Mouse (Mus musculus) forebrain, embryonic 11.5 days (tissue): Measurements from ENCODE around the gene Gm14399. TPM values are rescaled to one million over a fixed set of nuclear protein-coding genes. Genes with fewer than 3 reads are reported as not detected.
"Not testable (repeated sequence)": the region's sequence is repeated elsewhere in the genome, so short reads cannot be mapped to it uniquely, and the experiment has no call there.

Experiments used
- ATAC-seq: fragments of 200-750 bp; cut with Nextera tagmentation; replicated peaks from 2 replicates; pipeline ENCODE4 v1.8.0; 2017; ENCODE audit warnings: moderate TSS enrichment; ENCODE audit not compliant: low FRiP score
- DNase-seq: peaks from one replicate; pipeline ENCODE4 v3.0.0-alpha.2; 2017; ENCODE audit warnings: low spot score
- H3K27ac ChIP-seq: fragments of 300-500 bp; sonication (generic); 2 replicates; pipeline ENCODE4 v1.5.1; 2014; ENCODE audit warnings: low read depth, low read length
- H3K27me3 ChIP-seq: fragments of 300-500 bp; sonication (generic); 2 replicates; pipeline ENCODE4 v1.6.1; 2014; ENCODE audit warnings: mild to moderate bottlenecking, low read length, mixed read lengths; ENCODE audit not compliant: control insufficient read depth, insufficient read depth
- H3K36me3 ChIP-seq: fragments of 300-500 bp; sonication (generic); 2 replicates; pipeline ENCODE4 v1.6.1; 2014; ENCODE audit warnings: mild to moderate bottlenecking, low read length, moderate library complexity, mixed read lengths; ENCODE audit not compliant: control insufficient read depth, insufficient read depth
- H3K4me1 ChIP-seq: fragments of 300-500 bp; sonication (generic); replicated peaks from 2 replicates; pipeline ENCODE4 v1.6.1; 2014; ENCODE audit warnings: low read length, mixed read lengths; ENCODE audit not compliant: control insufficient read depth, insufficient read depth
- H3K4me2 ChIP-seq: fragments of 300-500 bp; sonication (generic); 2 replicates; pipeline ENCODE4 v1.6.1; 2014; ENCODE audit warnings: low read depth, mild to moderate bottlenecking, low read length, moderate library complexity, mixed read lengths; ENCODE audit not compliant: severe bottlenecking
- H3K4me3 ChIP-seq: fragments of 300-500 bp; sonication (generic); 2 replicates; pipeline ENCODE4 v1.5.1; 2014; ENCODE audit warnings: low read depth, low read length
- H3K9ac ChIP-seq: fragments of 300-500 bp; sonication (generic); 2 replicates; pipeline ENCODE4 v1.6.1; 2014; ENCODE audit warnings: low read length
- H3K9me3 ChIP-seq: fragments of 300-500 bp; sonication (generic); 2 replicates; pipeline ENCODE4 v1.6.1; 2016; ENCODE audit warnings: low read length, mixed read lengths; ENCODE audit not compliant: control insufficient read depth
- WGBS: fragments of 180-500 bp; shearing (Covaris S2); extraction: QIAGEN DNeasy Blood & Tissue Kit; methylation state at CpG from one replicate; pipeline ENCODE4 v1.1.7; 2014; 5-methylcytosine and 5-hydroxymethylcytosine counted together
- polyA plus RNA-seq: library from polyadenylated mRNA; unstranded; fragments of >200 nt; fragmentation: Nextera tagmentation; extraction: Ambion mirVana; gene quantifications from 2 replicates; pipeline ENCODE4 v1.2.1, GENCODE M21; 2014

Gene Gm14399
- polyA plus RNA-seq, 1 experiment from 2014 or later: 7.2 TPM

GRCm38 (mm10) chr2:175165110-175165509, 23.3 kb upstream of the Gm14399 start:
- H3K27ac ChIP-seq, H3K27me3 ChIP-seq, DNase-seq, H3K4me2 ChIP-seq, ATAC-seq, H3K36me3 ChIP-seq, H3K4me1 ChIP-seq, H3K9ac ChIP-seq, H3K4me3 ChIP-seq, H3K9me3 ChIP-seq: not testable (repeated sequence)
- 94% methylated on average over 12 of the region's 12 CpGs for WGBS

DNA sequence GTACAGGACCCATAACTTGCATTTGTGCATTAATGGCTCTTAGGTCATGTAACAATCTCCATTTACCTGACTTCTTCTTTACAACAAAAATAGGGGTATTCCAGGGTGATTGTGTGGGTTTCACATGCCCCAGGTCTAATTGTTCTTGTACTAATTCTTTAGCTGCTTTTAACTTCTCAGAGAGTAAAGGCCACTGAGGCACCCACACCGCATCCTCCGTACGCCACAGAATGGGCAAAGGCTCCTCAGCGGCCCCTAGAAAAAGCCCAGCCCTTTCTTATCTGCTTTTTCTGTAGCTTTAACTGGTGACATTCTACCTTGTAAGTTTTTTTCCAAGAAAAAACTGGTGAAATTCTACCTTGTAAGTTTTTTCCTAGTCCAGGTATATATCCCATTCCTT, 19.6 kb upstream of the Gm14399 start:
- not testable (repeated sequence) for ATAC-seq, H3K4me1 ChIP-seq, H3K27me3 ChIP-seq, H3K9ac ChIP-seq, DNase-seq, H3K4me2 ChIP-seq, H3K27ac ChIP-seq, H3K4me3 ChIP-seq, H3K36me3 ChIP-seq, H3K9me3 ChIP-seq
- WGBS: 93% methylated on average over 4 of the region's 4 CpGs

GRCm38 (mm10) chr2:175158642-175159041, 16.8 kb upstream of the Gm14399 start:
- WGBS: 89% methylated on average over 3 of the region's 3 CpGs
- Histone ChIP-seq H3K27ac (no peak overlapping the region), H3K27me3 (no peaks in the 10 kb centered on the region), H3K9me3 (no peaks in the 10 kb centered on the region; the same call in 1 of the 2 replicates), H3K4me2 (no peak overlapping the region), H3K4me3 (no peak overlapping the region), H3K4me1 (no peaks in the 10 kb centered on the region), H3K9ac (no peak overlapping the region), H3K36me3 (no peaks in the 10 kb centered on the region)
- ATAC-seq (no peak), DNase-seq (no peak)

DNA sequence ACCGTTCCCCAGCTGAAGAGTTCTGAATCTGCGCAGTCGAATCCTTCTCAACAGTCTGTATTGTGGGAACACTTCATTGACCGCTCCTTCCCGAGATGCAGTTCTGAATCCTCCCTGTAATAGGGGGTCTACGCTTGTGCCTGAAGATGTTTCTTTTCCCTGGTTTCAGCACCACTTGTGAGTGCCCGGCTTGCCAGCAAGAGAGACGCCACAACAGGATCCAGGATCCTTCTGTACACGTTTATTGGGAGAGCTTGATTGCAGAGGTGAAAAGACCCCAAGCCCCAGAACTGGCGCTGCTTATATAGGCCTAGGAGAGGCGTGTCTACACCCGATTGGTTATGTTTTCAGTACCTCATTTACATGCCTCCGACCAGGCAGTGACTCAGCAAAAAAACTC, 14.9 kb upstream of the Gm14399 start:
- Histone ChIP-seq H3K9me3 (no peaks in the 10 kb centered on the region; the same call in 1 of the 2 replicates), H3K36me3 (no peaks in the 10 kb centered on the region), H3K9ac (no peak overlapping the region), H3K4me2 (no peak overlapping the region), H3K4me1 (no peaks in the 10 kb centered on the region), H3K27me3 (no peaks in the 10 kb centered on the region), H3K27ac (no peak overlapping the region), H3K4me3 (no peak overlapping the region)
- WGBS: 91% methylated on average over 13 of the region's 13 CpGs
- ATAC-seq (no peak), DNase-seq (no peak)

DNA sequence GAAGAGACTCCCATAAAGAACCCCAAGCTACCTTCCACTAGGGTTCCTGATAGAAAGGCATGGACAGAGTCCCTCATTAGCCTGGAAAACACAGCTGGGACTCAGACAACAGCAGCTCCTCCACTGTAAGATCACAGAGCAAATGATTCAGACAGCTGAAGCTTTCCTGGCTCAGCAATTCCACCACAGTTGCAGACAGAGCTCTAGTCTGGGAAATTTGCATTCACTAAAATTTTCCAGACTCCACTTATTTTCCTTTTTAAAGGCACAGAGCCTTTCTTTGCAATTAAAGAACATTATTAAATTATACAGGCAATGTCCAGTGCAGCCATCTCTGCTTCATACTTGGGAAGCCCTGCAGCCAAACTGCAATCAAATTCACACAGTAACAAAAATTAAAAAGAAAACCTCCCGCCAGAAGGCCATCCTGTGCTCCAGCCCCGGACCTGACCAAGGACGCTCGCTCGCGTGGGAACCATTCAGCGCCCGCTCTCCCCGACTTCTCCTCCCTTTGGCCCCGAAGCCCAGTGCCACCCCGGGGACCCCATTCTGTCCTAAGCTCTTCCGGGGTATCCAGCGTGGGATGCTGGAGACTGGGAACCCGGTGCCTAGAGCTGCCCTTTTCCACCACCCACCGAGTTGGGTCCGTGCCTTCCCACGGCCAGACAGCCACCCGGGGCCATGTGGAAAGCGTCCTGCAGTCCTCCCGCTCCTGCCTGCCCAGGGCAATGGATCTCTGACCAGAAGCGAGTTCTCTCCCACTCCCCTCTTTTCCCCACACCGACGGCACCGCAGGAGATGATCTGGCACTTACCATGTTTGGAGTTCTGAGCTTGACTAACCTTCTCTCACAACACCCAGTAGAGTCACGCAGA, 457 bp downstream of the Gm14399 start:
- ATAC-seq, H3K27ac ChIP-seq, H3K27me3 ChIP-seq, DNase-seq, H3K9ac ChIP-seq, H3K4me1 ChIP-seq, H3K36me3 ChIP-seq, H3K9me3 ChIP-seq: not testable (repeated sequence)
- 4% methylated on average over 21 of the region's 25 CpGs for WGBS
- Histone ChIP-seq H3K4me3 (peak overlapping the region; percentile 35), H3K4me2 (peak overlapping the region; percentile 29; the same call in 1 of the 2 replicates)

GRCm38 (mm10) chr2:175140624-175141023, 1.2 kb downstream of the Gm14399 start:
- H3K9ac ChIP-seq, H3K4me3 ChIP-seq, H3K36me3 ChIP-seq, H3K4me2 ChIP-seq, ATAC-seq, DNase-seq, H3K9me3 ChIP-seq, H3K27ac ChIP-seq, H3K4me1 ChIP-seq, H3K27me3 ChIP-seq: not testable (repeated sequence)

Other genes starting within 250 kb of the Gm14399 start
- gene Gm14444, start 131.8 kb downstream of the Gm14399 start, polyA plus RNA-seq: not detected in 2 replicates
- 1.0 TPM in 2 replicates for gene Gm14393, start 74.2 kb downstream of the Gm14399 start, polyA plus RNA-seq
- gene Gm14443, start 33.9 kb upstream of the Gm14399 start, polyA plus RNA-seq: 0.97 and 1.3 TPM in 2 replicates
- gene Gm14391, start 64.9 kb upstream of the Gm14399 start, polyA plus RNA-seq: 4.0 and 9.1 TPM in 2 replicates
- gene Gm14440, start 133.1 kb upstream of the Gm14399 start, polyA plus RNA-seq: 1.6 and 7.9 TPM in 2 replicates
- 22.9 and 26.6 TPM in 2 replicates for gene Gm4631, start 196.2 kb upstream of the Gm14399 start, polyA plus RNA-seq
- 6.1 and 6.8 TPM in 2 replicates for gene Zfp968, start 230.4 kb upstream of the Gm14399 start, polyA plus RNA-seq